Mouse (Mus musculus): Measurements from ENCODE around the gene Prpf8.

DNA sequence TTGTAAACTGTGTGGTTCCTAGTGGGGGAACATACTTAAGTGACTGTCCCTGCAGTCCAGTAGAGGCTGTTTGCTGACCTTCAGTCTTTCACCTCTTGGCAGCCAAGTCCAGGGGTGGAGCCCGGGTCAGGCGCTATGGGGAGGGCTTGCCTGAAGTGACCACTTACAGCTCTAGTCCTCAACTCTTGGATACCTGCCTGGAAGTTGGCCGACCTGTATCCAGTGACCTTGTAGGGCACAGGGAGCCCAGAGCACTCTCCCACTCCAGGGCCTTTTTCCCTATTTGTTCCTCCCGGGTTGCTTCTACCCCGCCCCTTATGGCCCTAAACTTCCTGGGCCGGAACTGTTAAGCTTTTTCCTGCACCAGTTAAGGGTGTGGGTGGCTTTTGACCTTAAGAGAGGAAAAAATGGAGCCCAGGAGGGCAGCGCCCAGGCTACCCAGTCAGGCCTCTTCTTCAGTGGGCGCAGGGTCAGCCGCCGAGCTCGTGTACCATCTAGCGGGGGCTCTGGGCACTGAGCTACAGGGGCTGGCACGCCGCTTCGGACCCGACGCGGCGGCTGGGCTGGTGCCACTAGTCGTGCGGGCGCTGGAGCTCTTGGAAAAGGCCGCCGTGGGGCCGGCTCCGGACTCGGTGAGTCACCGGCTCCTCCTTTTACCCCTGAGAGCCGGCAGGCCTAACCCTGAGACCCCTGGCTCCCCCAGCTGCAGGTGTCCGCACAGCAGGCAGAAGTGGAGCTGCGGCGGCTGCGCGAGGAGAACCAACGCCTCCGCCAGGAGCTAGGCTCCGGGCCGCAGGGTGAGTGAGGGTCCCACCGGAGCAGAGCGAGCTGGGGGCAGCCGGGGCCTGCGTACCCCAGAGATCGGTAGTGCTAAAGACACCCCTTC, 23.4 kb downstream of the Prpf8 start, which contains the start of gene Rilp:
- TF ChIP-seq CTCF (IDR thresholded peaks at IDR 0.05; ENCODE audit: borderline replicate concordance, control insufficient read depth, extremely low read depth, insufficient read depth, low read length, poor library complexity) (peak; percentile 66; the same call in 1 of the 2 replicates), POLR2A (IDR thresholded peaks at IDR 0.05; ENCODE audit: control insufficient read depth, extremely low read depth, insufficient read depth, low read length, poor library complexity) (no peak)

Measured in thymus, adult 2 months (tissue).